Mouse (Mus musculus) right cerebral cortex, adult 2 months (tissue): ENCODE measurements at regions not wholly inside any gene's neighbourhood (a gene's known extent, or its start where the extent isn't known, plus 50 kb on each side); places are given as distances from the start of the nearest gene placed in this dataset.

Experiments
- DNase-seq, 2 experiments: peaks; one replicate each; pipeline ENCODE4 v3.0.0; 2021 to 2022; ENCODE audit warnings: low spot score in 2 of 2

DNA sequence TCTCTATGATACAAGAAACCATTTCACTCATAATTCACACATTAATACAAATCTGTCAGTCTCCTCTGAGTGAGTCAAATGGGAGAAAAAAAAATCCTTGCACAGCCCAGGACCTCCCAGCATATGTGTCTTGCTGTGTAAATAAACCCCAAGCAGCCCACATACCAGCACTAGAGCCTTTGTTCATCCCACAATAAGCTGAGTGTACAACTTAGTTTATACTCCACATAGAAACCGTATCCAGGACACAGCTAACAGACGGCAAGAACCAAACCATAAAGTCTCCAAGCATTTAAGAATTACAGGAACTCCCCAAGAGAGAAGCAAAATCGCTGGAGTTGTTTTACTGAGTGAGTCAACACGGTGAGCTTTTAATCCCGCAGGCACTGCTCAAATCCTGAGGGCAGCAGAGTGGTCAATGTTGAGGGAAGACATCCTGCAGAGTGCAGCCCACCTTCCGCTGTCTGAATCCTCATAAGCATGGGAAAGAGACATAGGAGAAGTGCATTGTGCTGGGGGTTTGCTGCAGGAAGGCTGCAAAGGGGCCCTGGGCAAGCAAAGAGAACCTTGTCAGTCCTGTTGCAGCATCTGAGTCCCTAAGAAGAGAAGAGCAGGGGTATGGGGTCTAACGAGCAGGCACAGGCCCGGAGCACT lies 436.4 kb downstream of the Tns3 start:
- DNase-seq: no peak

DNA sequence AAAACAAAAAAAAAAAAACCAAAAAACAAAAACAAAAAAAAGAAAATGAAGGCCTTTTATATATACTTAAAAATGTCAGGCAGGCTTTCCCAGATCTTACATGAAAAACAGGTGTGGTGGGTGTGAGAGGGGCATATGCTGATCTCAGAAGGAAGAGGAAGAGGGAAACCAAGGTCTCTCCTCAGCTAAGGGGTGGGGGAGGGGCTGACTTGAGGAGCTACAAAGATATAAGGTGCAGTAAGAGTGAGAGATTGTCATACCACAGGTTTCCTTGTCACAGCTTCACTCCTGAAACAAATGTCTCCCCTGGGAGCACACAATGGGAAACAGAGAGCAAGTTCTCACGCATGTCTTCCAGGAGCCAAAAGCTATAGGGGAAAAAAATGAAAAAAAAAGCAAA lies 440.0 kb downstream of the Tns3 start:
- DNase-seq: no peak

GRCm38 (mm10) chr11:8220618-8221017 lies 443.7 kb downstream of the Tns3 start:
- no peak for DNase-seq

- no peak for DNase-seq
These were observed 444.4 kb downstream of the Tns3 start for GRCm38 (mm10) chr11:8219911-8220310.

DNA sequence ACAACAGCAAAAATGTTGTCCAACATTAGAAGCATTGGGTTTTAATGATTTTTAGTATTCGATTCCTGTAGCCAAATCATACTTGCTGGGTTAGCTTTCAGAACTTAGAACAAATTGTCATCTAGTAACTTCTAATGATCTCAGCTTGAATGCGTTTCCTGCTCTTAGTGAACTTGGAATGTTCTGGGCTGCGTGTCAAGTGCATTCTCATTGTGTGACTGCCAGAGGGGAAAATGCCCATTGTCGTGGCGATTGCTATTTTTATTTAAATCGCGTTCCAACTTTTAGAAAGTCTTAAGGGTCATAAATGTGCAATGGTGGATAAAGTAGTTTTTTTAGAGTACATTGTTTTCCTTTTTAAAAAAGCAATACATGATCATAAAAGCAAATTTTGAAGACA lies 448.7 kb downstream of the Tns3 start:
- DNase-seq: no peak

DNA sequence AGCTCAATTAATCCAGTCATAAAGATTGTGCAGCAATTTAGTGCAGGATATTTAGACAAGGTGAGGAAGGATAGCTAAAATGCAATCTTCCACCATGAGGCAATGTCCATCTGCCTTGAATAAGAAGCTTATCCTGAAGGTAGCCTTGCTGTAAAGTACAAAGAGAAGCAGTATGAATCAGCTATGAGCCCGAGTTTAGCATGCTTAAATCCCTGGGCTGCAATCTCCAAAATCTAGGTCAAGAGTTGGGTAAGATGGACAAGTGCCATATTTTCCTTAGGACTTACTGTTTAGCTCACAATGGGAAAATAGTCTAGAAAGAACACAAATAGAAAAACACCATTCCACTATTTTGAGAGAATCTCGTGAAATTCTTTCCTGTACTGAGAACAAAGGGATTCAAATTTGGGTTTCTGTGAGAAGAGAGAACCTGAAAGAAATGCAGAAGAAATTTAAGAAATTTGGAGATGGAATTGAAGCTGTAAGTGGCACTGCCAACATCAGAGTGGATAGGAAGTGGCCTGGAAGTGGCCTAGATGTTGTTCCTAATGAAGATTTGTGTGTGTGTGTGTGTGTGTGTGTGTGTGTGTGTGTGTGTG lies 449.9 kb downstream of the Tns3 start:
- no peak for DNase-seq

DNA sequence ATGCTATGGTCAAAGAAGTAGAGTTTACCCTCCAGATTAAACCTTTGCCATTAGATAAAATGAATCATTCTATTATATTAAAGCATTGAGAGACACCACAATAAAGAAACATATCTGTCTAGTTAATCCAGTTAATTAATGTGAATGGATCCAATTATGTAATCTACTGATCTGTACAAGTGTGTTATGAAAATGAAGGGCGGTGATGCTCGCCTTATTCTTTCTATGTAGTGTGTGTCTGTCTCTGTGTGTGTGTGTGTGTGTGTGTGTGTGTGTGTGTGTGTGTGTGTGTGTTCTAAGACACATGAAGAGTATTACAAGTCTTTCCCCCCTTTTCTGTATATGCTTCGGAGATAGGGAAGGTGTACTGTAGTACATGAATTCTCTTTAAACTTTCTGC lies 451.2 kb downstream of the Tns3 start:
- no peak for DNase-seq

DNA sequence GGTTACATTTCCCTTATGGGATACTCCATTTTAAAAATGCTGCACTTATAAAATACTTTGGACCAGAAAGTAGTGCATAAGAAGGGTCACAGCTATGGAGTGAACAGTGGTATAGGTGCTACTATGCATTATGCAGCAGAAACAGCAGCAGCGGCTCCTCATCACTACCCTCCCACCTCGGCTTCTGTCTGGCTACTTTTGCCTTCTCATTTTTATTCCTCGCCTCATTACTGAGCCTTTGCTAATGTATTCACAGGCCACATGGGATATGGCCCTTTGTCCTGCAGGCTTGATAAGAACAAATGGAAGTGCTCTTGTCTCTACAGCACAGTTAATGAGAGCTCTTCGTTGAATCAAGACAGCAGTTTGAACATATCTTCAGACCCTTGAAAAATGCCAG lies 451.6 kb downstream of the Tns3 start:
- no peak for DNase-seq

DNA sequence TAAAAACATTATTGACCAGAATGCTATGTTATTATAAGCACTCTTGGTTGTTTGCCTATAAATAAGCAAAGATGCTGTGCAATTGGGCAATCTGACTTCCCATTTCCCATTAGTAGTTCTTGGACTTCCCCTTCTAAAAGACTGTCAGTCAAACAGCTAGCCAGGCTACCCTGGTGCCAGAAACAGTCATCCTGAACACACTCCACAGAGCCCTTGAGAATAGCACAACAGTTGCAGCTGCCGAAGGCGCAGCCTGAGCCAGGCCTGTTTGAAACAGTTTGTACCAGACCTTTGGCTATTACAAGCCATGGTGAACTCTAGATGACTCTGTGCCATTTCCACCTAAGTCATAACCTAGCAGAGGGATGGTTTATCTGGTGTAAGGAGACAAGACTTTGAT lies 455.3 kb downstream of the Tns3 start:
- DNase-seq: no peak

DNA sequence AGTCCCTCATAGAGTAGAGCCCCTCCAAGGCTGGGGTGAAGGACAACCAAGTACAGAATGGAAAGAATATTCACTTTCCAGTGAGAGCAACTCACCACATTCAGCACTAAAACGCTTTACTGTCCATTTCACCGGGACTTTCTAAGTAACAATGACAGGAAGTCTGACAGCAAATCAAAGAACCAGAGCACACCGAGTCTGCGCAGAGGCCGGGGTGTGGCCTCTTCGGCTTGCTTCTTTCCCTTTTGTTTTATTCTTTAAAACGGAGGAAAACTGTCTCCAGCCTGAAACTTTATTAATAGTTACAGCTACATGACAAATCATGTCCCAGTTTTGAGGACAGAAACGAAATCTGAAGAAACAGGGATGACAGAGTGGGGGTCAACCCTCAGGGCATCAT lies 465.0 kb downstream of the Tns3 start:
- DNase-seq: no peak
